Mouse (Mus musculus): Measurements from ENCODE around the gene Mum1l1. TPM values are rescaled to one million over a fixed set of nuclear protein-coding genes. Genes with fewer than 3 reads are reported as not detected.
A peak's percentile ranks its signal among the peaks of the same experiment; 100 is the strongest.

Gene Mum1l1
- total and polyA plus RNA-seq, 3 experiments: 3.9 to 15.0 (median 4.4) TPM

GRCm38 (mm10) chrX:139221893-139222292 is 12.1 kb downstream of the Mum1l1 start:
- Histone ChIP-seq H3K9ac (ENCODE audit: insufficient read depth, low read depth) (no peak overlapping the region), H3K9me3 (replicated peaks; ENCODE audit: low read length) (no peaks in the 10 kb centered on the region), H3K27me3 (replicated peaks) (no peaks in the 10 kb centered on the region), H3K27ac (ENCODE audit: insufficient read depth, low read depth) (no peak overlapping the region), H3K79me2 (replicated peaks; ENCODE audit: control insufficient read depth, extremely low read depth, insufficient read depth, poor library complexity, severe bottlenecking) (no peaks in the 10 kb centered on the region), H3K4me2 (ENCODE audit: insufficient read depth, low read depth, poor library complexity, severe bottlenecking) (no peak overlapping the region; the same call in 1 of the 2 replicates), H3K36me3 (replicated peaks in 1 of 2; ENCODE audit: control insufficient read depth in 1 of 2, insufficient read depth in 1 of 2, low read length in 1 of 2) (no peaks in the 10 kb centered on the region), H3K4me3 (replicated peaks in 1 of 3; ENCODE audit: low read depth in 2 of 3, low read length in 2 of 3, poor library complexity in 1 of 3) (no peak overlapping the region), H3K4me1 (ENCODE audit: control insufficient read depth in 1 of 2, insufficient read depth in 2 of 2) (peaks cover 0 to 25% of the 10 kb centered on the region in 2 experiments; a peak in 1 of 4 replicates)
- TF ChIP-seq SIN3A (IDR thresholded peaks at IDR 0.05; ENCODE audit: low read length) (no peak), EP300 (IDR thresholded peaks at IDR 0.05; ENCODE audit: low read length) (peak; percentile 60; the same call in 1 of the 2 replicates), MEF2A (IDR thresholded peaks at IDR 0.05; ENCODE audit: borderline replicate concordance, low read depth, low read length) (peak; percentile 91), NRF1 (IDR thresholded peaks at IDR 0.05; ENCODE audit: low read depth, low read length) (no peak), ZMIZ1 (IDR thresholded peaks at IDR 0.05; ENCODE audit: low read depth, low read length) (no peak), ZC3H11A (IDR thresholded peaks at IDR 0.05; ENCODE audit: low read depth, low read length) (no peak), HCFC1 (IDR thresholded peaks at IDR 0.05; ENCODE audit: low read depth, low read length) (no peak), NELFE (IDR thresholded peaks at IDR 0.05; ENCODE audit: low read depth, low read length) (no peak), USF1 (IDR thresholded peaks at IDR 0.05; ENCODE audit: low read depth, low read length) (no peak), ZKSCAN1 (IDR thresholded peaks at IDR 0.05; ENCODE audit: borderline replicate concordance, low read depth, low read length) (no peak), TBP (conservative IDR thresholded peaks at IDR 0.05; ENCODE audit: low read depth, low read length) (no peak), CHD2 (IDR thresholded peaks at IDR 0.05; ENCODE audit: low read length) (no peak), KAT2A (IDR thresholded peaks at IDR 0.05; ENCODE audit: insufficient replicate concordance, low read length) (no peak), RCOR1 (conservative IDR thresholded peaks at IDR 0.05; ENCODE audit: low read depth, low read length) (no peak), CHD1 (IDR thresholded peaks at IDR 0.05; ENCODE audit: low read depth, low read length) (no peak), PAX5 (IDR thresholded peaks at IDR 0.05; ENCODE audit: low read length) (no peak), CTCF (conservative IDR thresholded peaks at IDR 0.05 in 1 of 2, IDR thresholded peaks at IDR 0.05 in 1 of 2; ENCODE audit: low read depth in 2 of 2, low read length in 2 of 2) (no peak), POLR2A (IDR thresholded peaks at IDR 0.05; ENCODE audit: low read depth, low read length) (no peak), IRF4 (IDR thresholded peaks at IDR 0.05; ENCODE audit: low read depth, low read length) (peak; percentile 72), MAFK (IDR thresholded peaks at IDR 0.05; ENCODE audit: insufficient replicate concordance, low read length) (no peak), USF2 (conservative IDR thresholded peaks at IDR 0.05; ENCODE audit: low read depth, low read length) (no peak), SMC3 (IDR thresholded peaks at IDR 0.05; ENCODE audit: low read depth, low read length) (no peak), TCF12 (IDR thresholded peaks at IDR 0.05; ENCODE audit: low read depth, low read length) (no peak), MAZ (IDR thresholded peaks at IDR 0.05; ENCODE audit: low read depth, low read length) (no peak), UBTF (IDR thresholded peaks at IDR 0.05; ENCODE audit: low read depth, low read length) (no peak), BHLHE40 (IDR thresholded peaks at IDR 0.05; ENCODE audit: low read depth, low read length) (peak; percentile 47), JUN (IDR thresholded peaks at IDR 0.05; ENCODE audit: insufficient read depth, low read depth, low read length) (peak; percentile 56; the same call in 1 of the 2 replicates), ELF1 (IDR thresholded peaks at IDR 0.05; ENCODE audit: low read depth, low read length) (no peak), POLR2AphosphoS2 (IDR thresholded peaks at IDR 0.05; ENCODE audit: low read depth, low read length) (no peak), ETS1 (conservative IDR thresholded peaks at IDR 0.05; ENCODE audit: low read depth, low read length) (peak; percentile 46; the same call in 1 of the 2 replicates), MYC (IDR thresholded peaks at IDR 0.05; ENCODE audit: low read depth, low read length) (no peak), GABPA (IDR thresholded peaks at IDR 0.05; ENCODE audit: insufficient replicate concordance, low read depth, low read length) (no peak), E2F4 (IDR thresholded peaks at IDR 0.05; ENCODE audit: insufficient replicate concordance, low read depth, low read length) (no peak), ZNF384 (IDR thresholded peaks at IDR 0.05; ENCODE audit: low read depth, low read length) (no peak), JUND (conservative IDR thresholded peaks at IDR 0.05; ENCODE audit: low read depth, low read length) (peak; percentile 73), MAX (IDR thresholded peaks at IDR 0.05; ENCODE audit: low read length) (no peak)
- DNase-seq (ENCODE audit: extremely low read depth): peak; percentile 42
- in situ Hi-C loops (cut with MboI; ENCODE audit: low pct_ligation_motif_present, low pct_unique_long_range_greater_than_20kb, low sequenced_read_pairs) (no loop called here), dilution Hi-C loops (cut with MboI; ENCODE audit: extremely low pct_ligation_motif_present, extremely low pct_unique_long_range_greater_than_20kb, low sequenced_read_pairs) (no loop called here)
